Mouse (Mus musculus): ENCODE data around the gene Pbx4.

Pbx4 gene

GRCm38 (mm10) chr8:69808864-69809403 lies 23.4 kb upstream of the Pbx4 start:
- ATAC-seq (ENCODE audit: insufficient number of reproducible peaks, low FRiP score, low TSS enrichment), result no peak

- ATAC-seq (ENCODE audit: insufficient number of reproducible peaks, low FRiP score, low TSS enrichment), result no peak
These were observed 22.5 kb upstream of the Pbx4 start for GRCm38 (mm10) chr8:69809820-69810219.

- ATAC-seq (ENCODE audit: insufficient number of reproducible peaks, low FRiP score, low TSS enrichment), result no peak
These were observed 17.4 kb upstream of the Pbx4 start for GRCm38 (mm10) chr8:69814881-69815280.

- ATAC-seq (ENCODE audit: insufficient number of reproducible peaks, low FRiP score, low TSS enrichment), result no peak
These were observed 16.9 kb upstream of the Pbx4 start for GRCm38 (mm10) chr8:69815396-69815795.

- ATAC-seq (ENCODE audit: insufficient number of reproducible peaks, low FRiP score, low TSS enrichment), result no peak
These were observed 11.8 kb upstream of the Pbx4 start for GRCm38 (mm10) chr8:69820466-69820865.

- no peak for ATAC-seq (ENCODE audit: insufficient number of reproducible peaks, low FRiP score, low TSS enrichment)
These were observed 10.3 kb upstream of the Pbx4 start for GRCm38 (mm10) chr8:69821971-69822385.

GRCm38 (mm10) chr8:69822386-69823191 lies 9.7 kb upstream of the Pbx4 start, which contains the start of gene Lpar2:
TSS of gene Lpar2 (plus strand) at chr8:69822429.
- ATAC-seq (ENCODE audit: insufficient number of reproducible peaks, low FRiP score, low TSS enrichment), result no peak

- ATAC-seq (ENCODE audit: insufficient number of reproducible peaks, low FRiP score, low TSS enrichment), result no peak
These were observed 5.9 kb upstream of the Pbx4 start for GRCm38 (mm10) chr8:69826371-69826770.

GRCm38 (mm10) chr8:69837057-69837682 lies 4.9 kb downstream of the Pbx4 start:
- ATAC-seq (ENCODE audit: insufficient number of reproducible peaks, low FRiP score, low TSS enrichment), result no peak

- ATAC-seq (ENCODE audit: insufficient number of reproducible peaks, low FRiP score, low TSS enrichment), result no peak
These were observed 15.1 kb downstream of the Pbx4 start for GRCm38 (mm10) chr8:69847167-69848065.

GRCm38 (mm10) chr8:69848951-69849350 lies 16.7 kb downstream of the Pbx4 start:
- ATAC-seq (ENCODE audit: insufficient number of reproducible peaks, low FRiP score, low TSS enrichment), result no peak

GRCm38 (mm10) chr8:69849899-69850298 lies 17.6 kb downstream of the Pbx4 start:
- ATAC-seq (ENCODE audit: insufficient number of reproducible peaks, low FRiP score, low TSS enrichment), result no peak

GRCm38 (mm10) chr8:69850926-69851506 lies 18.7 kb downstream of the Pbx4 start:
- no peak for ATAC-seq (ENCODE audit: insufficient number of reproducible peaks, low FRiP score, low TSS enrichment)

- no peak for ATAC-seq (ENCODE audit: insufficient number of reproducible peaks, low FRiP score, low TSS enrichment)
These were observed 21.6 kb downstream of the Pbx4 start for GRCm38 (mm10) chr8:69853869-69854268.

GRCm38 (mm10) chr8:69860807-69861206 lies 28.5 kb downstream of the Pbx4 start:
- ATAC-seq (ENCODE audit: insufficient number of reproducible peaks, low FRiP score, low TSS enrichment), result no peak

- ATAC-seq (ENCODE audit: insufficient number of reproducible peaks, low FRiP score, low TSS enrichment), result no peak
These were observed 29.0 kb downstream of the Pbx4 start for GRCm38 (mm10) chr8:69861251-69861650.

GRCm38 (mm10) chr8:69863387-69864020 lies 31.2 kb downstream of the Pbx4 start:
- no peak for ATAC-seq (ENCODE audit: insufficient number of reproducible peaks, low FRiP score, low TSS enrichment)

- ATAC-seq (ENCODE audit: insufficient number of reproducible peaks, low FRiP score, low TSS enrichment), result no peak
These were observed 31.9 kb downstream of the Pbx4 start for GRCm38 (mm10) chr8:69864180-69864579.

- ATAC-seq (ENCODE audit: insufficient number of reproducible peaks, low FRiP score, low TSS enrichment), result no peak
These were observed 35.5 kb downstream of the Pbx4 start for GRCm38 (mm10) chr8:69867696-69868326.
